Mouse (Mus musculus) urinary bladder, postnatal 10 days (tissue): ENCODE data around the gene Tcf7l1.
A peak's percentile ranks its signal among the peaks of the same experiment; 100 is the strongest.
"Not testable (repeated sequence)": the region's sequence is repeated elsewhere in the genome, so short reads cannot be mapped to it uniquely, and the experiment has no call there.

ENCODE experiments used
- DNase-seq: peaks from one replicate; pipeline ENCODE4 v3.0.0; 2022; ENCODE audit warnings: low spot score

Gene Tcf7l1

GRCm38 (mm10) chr6:72788892-72789699 is at the start of gene Tcf7l1:
Tcf7l1 (minus strand) TSS chr6:72789254.
- peak; percentile 88 for DNase-seq

- no peak for DNase-seq
These were observed 48.7 kb upstream of the Tcf7l1 start for GRCm38 (mm10) chr6:72837756-72838155.

- no peak for DNase-seq
These were observed 45.5 kb upstream of the Tcf7l1 start for GRCm38 (mm10) chr6:72834518-72834917.

GRCm38 (mm10) chr6:72831858-72832257 is 42.8 kb upstream of the Tcf7l1 start:
- no peak for DNase-seq

- peak; percentile 27 for DNase-seq
These were observed 42.2 kb upstream of the Tcf7l1 start for GRCm38 (mm10) chr6:72831276-72831675.

GRCm38 (mm10) chr6:72828857-72829256 is 39.8 kb upstream of the Tcf7l1 start:
- DNase-seq: no peak

GRCm38 (mm10) chr6:72828037-72828436 is 39.0 kb upstream of the Tcf7l1 start:
- DNase-seq: not testable (repeated sequence)

- DNase-seq: no peak
These were observed 36.7 kb upstream of the Tcf7l1 start for GRCm38 (mm10) chr6:72825762-72826161.

- no peak for DNase-seq
These were observed 36.1 kb upstream of the Tcf7l1 start for GRCm38 (mm10) chr6:72824971-72825737.

GRCm38 (mm10) chr6:72813456-72813855 is 24.4 kb upstream of the Tcf7l1 start:
- no peak for DNase-seq

- DNase-seq: no peak
These were observed 21.2 kb upstream of the Tcf7l1 start for GRCm38 (mm10) chr6:72810248-72810647.

- DNase-seq: no peak
These were observed 20.6 kb upstream of the Tcf7l1 start for GRCm38 (mm10) chr6:72809522-72810149.

GRCm38 (mm10) chr6:72808342-72808741 is 19.3 kb upstream of the Tcf7l1 start:
- no peak for DNase-seq

- DNase-seq: no peak
These were observed 14.6 kb upstream of the Tcf7l1 start for GRCm38 (mm10) chr6:72803669-72804068.

- no peak for DNase-seq
These were observed 13.1 kb upstream of the Tcf7l1 start for GRCm38 (mm10) chr6:72802119-72802518.

- no peak for DNase-seq
These were observed 11.6 kb upstream of the Tcf7l1 start for GRCm38 (mm10) chr6:72800641-72801040.

- no peak for DNase-seq
These were observed 8.7 kb upstream of the Tcf7l1 start for GRCm38 (mm10) chr6:72797763-72798162.

GRCm38 (mm10) chr6:72795444-72795843 is 6.4 kb upstream of the Tcf7l1 start:
- no peak for DNase-seq

- DNase-seq: no peak
These were observed 5.8 kb upstream of the Tcf7l1 start for GRCm38 (mm10) chr6:72794870-72795269.

- DNase-seq: no peak
These were observed 3.6 kb upstream of the Tcf7l1 start for GRCm38 (mm10) chr6:72792641-72793040.

GRCm38 (mm10) chr6:72787948-72788891 is 834 bp downstream of the Tcf7l1 start:
- no peak for DNase-seq
